Mouse (Mus musculus): ENCODE measurements around the gene Olfr169. TPM values are rescaled to one million over a fixed set of nuclear protein-coding genes. Genes with fewer than 3 reads are reported as not detected.
"Not testable (repeated sequence)": the region's sequence is repeated elsewhere in the genome, so short reads cannot be mapped to it uniquely, and the experiment has no call there.

Gene Olfr169
- not detected for total RNA-seq (2021)

DNA sequence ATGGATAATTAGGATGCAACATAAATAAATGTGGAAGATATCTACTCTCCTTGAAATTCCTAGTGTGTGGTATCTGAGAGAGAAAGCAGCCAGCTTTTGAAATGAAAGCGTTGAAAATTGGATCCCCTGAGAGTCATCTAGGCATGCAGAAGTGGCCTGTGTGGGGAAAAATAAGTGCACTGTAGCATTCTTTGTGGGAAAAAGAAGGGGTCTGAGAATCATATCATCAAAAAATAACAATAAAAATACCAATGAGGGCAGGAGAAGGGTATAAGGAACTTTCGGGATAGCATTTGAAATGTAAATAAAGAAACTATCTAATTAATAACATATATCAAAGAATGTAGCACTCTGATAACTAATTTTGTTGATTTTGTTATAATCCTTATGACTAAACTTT is at the start of gene Olfr169:
TSS of gene Olfr169 (minus strand) at position 101 of the 400 bp plus-strand sequence.
- DNase-seq, result not testable (repeated sequence)

DNA sequence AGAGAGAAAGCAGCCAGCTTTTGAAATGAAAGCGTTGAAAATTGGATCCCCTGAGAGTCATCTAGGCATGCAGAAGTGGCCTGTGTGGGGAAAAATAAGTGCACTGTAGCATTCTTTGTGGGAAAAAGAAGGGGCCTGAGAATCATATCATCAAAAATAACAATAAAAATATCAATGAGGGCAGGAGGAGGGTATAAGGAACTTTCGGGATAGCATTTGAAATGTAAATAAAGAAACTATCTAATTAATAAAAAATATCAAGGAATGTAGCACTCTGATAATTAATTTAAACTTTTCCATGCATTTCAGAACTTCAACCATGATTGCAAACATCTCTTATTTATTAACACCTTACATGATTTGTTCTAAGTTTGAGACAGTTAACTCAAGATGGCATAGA is 40.2 kb upstream of the Olfr169 start, which contains the start of gene Olfr170:
TSS of gene Olfr170 (minus strand) at position 101 of the 400 bp plus-strand sequence.
- DNase-seq, result not testable (repeated sequence)

DNA sequence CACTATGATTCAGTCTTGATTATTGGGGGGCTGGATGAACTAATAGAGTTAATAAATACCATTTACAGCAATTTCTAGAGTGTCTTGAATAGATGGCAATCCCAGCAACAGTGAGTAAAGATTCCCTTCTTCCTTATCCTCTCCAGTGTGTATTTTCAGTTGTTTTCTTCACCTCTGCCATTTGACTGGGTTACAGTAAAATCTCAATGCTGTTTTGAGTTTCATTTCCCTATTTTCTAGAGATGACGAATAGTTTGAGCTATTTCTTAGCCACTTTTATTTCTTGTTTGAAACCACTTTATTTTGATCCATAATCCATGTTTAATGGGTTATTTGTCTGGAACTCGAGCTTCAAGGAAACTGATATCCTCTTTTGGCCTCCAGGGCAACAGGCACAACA is 31.6 kb upstream of the Olfr169 start:
- DNase-seq, result no peak

DNA sequence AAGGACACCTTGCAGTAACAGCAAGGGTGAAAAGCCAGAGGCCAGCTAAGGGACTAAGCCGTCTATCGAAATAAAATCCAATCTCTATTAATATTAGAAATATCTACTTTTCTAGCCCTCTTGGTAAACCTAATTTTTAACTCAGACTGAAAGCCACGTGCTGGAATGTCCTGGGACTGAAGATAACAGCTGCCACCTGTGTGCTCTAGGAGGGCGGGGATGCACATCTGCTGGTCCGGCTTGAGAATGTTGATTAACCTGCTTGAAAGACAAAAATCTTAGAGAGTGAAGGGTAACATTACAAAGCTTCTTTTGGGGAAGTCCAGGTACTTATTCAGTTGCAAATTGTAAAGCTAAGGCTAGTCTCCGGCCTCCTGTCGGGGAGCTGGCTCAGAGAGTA is 18.2 kb downstream of the Olfr169 start:
- DNase-seq, result not testable (repeated sequence)

DNA sequence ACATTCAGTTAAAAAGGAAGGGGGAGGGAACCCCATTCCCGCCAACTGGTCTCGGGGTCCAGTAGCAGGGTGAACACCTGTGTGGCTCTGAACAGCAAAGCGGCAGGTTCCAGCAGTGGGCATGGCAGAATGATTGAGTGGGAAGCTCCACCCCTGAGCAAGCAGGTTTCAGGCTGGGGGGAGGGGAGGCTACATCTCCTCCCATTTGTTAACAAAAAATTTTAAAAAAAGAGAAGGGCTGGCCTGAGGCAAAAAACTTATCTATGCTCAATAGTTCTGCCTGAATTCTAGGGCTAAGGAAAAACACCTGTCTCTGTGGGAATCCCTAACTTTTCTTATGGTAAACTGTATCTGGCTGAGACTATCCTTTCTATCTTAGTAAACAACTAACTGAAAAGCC is 19.4 kb downstream of the Olfr169 start:
- not testable (repeated sequence) for DNase-seq

DNA sequence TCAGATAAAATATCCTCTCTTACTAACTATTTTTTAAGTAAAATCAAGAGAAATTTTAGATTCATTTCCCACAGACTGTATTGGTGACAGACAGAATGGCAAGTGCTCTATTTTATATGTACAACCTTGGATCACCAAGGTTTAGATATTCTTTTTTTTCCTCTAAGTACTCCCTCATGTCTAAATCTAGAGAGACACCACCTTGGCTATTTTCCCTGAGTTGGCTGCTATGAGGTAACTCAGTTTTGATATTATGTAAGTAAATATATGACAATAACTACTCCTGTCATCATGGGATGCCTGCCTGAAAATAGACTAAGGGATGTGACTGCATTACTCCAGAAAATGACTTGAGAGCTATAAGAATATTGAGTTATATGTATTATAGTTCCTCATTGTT is 36.2 kb downstream of the Olfr169 start, which contains the start of gene Olfr168:
TSS of gene Olfr168 (minus strand) at position 101 of the 400 bp plus-strand sequence.
- DNase-seq, result no peak

DNA sequence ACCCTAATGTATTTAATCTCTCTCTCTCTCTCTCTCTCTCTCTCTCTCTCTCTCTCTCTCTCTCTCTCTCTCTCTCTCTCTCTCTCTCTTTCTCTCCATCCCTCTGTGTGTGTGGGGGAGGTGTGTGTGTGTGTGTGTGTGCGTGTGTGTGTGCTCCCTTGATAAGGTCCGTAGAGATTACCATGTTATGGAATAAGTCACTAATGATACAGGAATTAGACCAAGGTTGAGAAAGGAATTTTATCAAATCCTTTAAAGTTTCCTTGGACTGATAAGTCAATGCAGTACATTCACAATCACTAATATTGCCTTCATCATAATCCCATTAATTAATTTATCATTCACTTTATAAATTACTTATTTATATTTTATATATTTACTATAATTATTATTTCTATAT is 49.4 kb downstream of the Olfr169 start, which contains the start of gene Olfr167:
TSS of gene Olfr167 (minus strand) at position 101 of the 400 bp plus-strand sequence.
- no peak for DNase-seq

Other genes starting within 250 kb of the Olfr169 start
- not detected for gene Olfr165, start 148.7 kb downstream of the Olfr169 start, total RNA-seq (2021)
- gene Olfr166, start 88.1 kb downstream of the Olfr169 start, total RNA-seq (2021), result not detected
- not detected for gene Olfr167, start 49.5 kb downstream of the Olfr169 start, total RNA-seq (2021)
- gene Olfr168, start 36.3 kb downstream of the Olfr169 start, total RNA-seq (2021), result not detected
- not detected for gene Olfr170, start 40.1 kb upstream of the Olfr169 start, total RNA-seq (2021)
- not detected for gene Olfr171, start 58.1 kb upstream of the Olfr169 start, total RNA-seq (2021)
- under 1 TPM; 0.10 to 0.22 TPM for gene Lamp3, start 134.6 kb upstream of the Olfr169 start, total RNA-seq (2021)
- gene B3gnt5, start 188.4 kb upstream of the Olfr169 start, total RNA-seq (2021), result 1 to 10 TPM in 1 of 2 experiments, under 1 TPM in 1; 0.63 to 1.7 TPM

All from layer of hippocampus, postnatal 36 days (tissue).